Mouse (Mus musculus) erythroblast, embryonic 14.5 days (primary cell): ENCODE data around the gene Pkd1l3. TPM values are rescaled to one million over a fixed set of nuclear protein-coding genes. Genes with fewer than 3 reads are reported as not detected.

Source experiments
- H3K27me3 ChIP-seq: 2 replicates; pipeline ENCODE4 v1.6.1; 2012; ENCODE audit warnings: inconsistent platforms; ENCODE audit not compliant: control insufficient read depth
- H3K36me3 ChIP-seq: 2 replicates; pipeline ENCODE4 v1.6.1; 2012; ENCODE audit warnings: mild to moderate bottlenecking, inconsistent platforms; ENCODE audit not compliant: control insufficient read depth
- H3K4me1 ChIP-seq: 2 replicates; pipeline ENCODE4 v1.6.1; 2012; ENCODE audit warnings: inconsistent platforms; ENCODE audit not compliant: control insufficient read depth
- H3K4me3 ChIP-seq: replicated peaks from 2 replicates; pipeline ENCODE3; 2012; ENCODE audit warnings: moderate library complexity, mild to moderate bottlenecking, inconsistent platforms
- H3K9me3 ChIP-seq: 2 replicates; pipeline ENCODE4 v1.6.1; 2012; ENCODE audit warnings: low read length, inconsistent platforms, mixed read lengths; ENCODE audit not compliant: control insufficient read depth
- GATA1 ChIP-seq: IDR thresholded peaks from 2 replicates; pipeline ENCODE4 v1.6.1; 2012; ENCODE audit warnings: low read length, inconsistent platforms, mixed read lengths
- TAL1 ChIP-seq: IDR thresholded peaks from 3 replicates; pipeline ENCODE4 v1.6.1; 2012; ENCODE audit warnings: low read length, inconsistent platforms, mixed read lengths
- polyA plus RNA-seq: library from polyadenylated mRNA; stranded (reverse); fragments of >175 nt; gene quantifications from 2 replicates; pipeline ENCODE4 v1.2.3, GENCODE M21; 2012

Gene Pkd1l3
- polyA plus RNA-seq, 1 experiment = 0.01 TPM

DNA sequence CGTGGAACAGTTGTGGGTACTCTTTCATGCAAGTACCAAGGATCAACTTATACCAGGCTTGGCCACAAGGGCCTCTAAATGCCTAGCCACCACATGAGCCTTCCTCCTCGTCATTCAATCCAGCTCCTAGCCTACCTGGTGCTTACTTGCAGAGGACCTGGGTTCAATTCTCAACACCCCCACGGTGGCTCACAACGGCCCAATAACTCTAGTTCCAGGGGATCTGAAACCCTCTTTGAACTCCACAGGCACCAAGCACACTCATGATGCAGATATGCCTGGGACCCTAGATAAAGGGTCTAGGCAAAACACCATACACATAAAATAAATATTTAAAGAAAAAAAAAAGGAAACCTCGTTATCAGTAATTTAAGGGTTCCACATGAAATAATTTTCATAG lies 77.5 kb downstream of the Pkd1l3 start:
- TF ChIP-seq TAL1 (no peak), GATA1 (no peak)
- Histone ChIP-seq H3K9me3 (no peaks in the 10 kb centered on the region), H3K36me3 (peaks cover 15% of the 10 kb centered on the region), H3K4me1 (peaks cover 36% of the 10 kb centered on the region), H3K4me3 (peak overlapping the region; percentile 70), H3K27me3 (no peaks in the 10 kb centered on the region)

DNA sequence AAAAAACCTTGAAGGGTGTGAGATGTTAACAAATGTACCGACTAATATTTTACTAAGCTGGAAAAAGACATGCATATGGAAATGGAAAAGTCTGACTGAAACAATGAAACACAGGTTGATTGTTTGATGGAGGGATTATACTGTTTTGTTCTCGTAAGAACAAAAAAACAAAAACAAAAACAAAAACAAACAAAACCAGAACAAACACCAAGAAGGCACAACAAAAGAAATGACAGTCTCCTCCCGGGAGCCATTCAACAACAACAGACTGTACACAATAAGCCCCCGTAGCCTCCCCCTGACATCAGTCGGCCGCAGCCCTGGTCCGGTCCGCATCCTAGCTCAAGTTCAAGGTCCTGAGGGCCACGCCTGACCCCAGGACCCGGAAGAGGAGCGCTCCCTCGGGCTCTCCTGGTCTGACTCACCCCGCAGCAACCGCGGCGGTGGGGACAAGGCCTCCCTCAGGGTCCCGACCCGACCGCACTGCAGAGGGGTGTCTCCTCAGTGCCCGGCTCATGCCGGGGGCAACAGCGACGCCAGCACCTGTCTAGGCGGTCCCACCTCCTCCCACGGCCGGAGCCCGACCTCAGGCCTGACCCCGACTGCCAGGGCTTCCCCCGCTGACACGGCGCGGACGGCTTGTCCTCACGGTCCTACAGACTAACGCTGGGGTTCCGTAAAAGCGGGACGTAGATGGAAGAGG lies 78.3 kb downstream of the Pkd1l3 start:
- TF ChIP-seq TAL1 (no peak), GATA1 (no peak)
- peaks cover 14% of the 10 kb centered on the region for H3K36me3 ChIP-seq
- H3K9me3 ChIP-seq = no peaks in the 10 kb centered on the region

GRCm38 (mm10) chr8:109693146-109693900 lies 79.0 kb downstream of the Pkd1l3 start, which contains the start of gene Ist1:
Gene Ist1, minus strand, starts transcription at chr8:109693260.
- no peak for TF ChIP-seq GATA1
- TF ChIP-seq TAL1 = no peak
- Histone ChIP-seq H3K27me3 (no peaks in the 10 kb centered on the region), H3K4me3 (peak within 1 kb of the TSS; percentile 70), H3K36me3 (peaks cover 11% of the 10 kb centered on the region), H3K9me3 (no peaks in the 10 kb centered on the region), H3K4me1 (peaks cover 32% of the 10 kb centered on the region)

More for the DNA sequence above, 78.3 kb downstream of the Pkd1l3 start:
- Histone ChIP-seq H3K27me3 (no peaks in the 10 kb centered on the region), H3K4me1 (peaks cover 35% of the 10 kb centered on the region), H3K4me3 (peak overlapping the region; percentile 70)

DNA sequence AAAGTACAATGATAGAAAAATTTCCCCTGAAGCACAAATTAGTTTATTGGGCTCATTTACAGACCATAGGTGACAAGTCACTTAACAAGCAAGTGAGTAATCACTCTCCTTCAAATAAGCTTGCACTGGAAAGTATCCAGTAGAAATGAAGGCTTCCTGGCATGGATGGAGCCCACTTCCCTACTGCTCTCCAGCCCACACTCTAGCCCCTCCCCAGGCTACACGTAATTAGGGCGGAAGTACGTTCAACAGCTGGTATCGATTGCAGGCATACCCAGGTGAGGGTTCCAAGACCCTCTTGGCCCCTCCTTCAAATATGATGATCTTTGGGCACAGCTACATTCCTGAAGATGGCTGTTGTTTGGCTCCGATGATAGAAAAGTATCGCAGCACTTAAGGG lies 79.8 kb downstream of the Pkd1l3 start:
- peak overlapping the region; percentile 70 for H3K4me3 ChIP-seq
- peaks cover under 1% of the 10 kb centered on the region; the same call in 1 of the 2 replicates for H3K27me3 ChIP-seq
- H3K4me1 ChIP-seq = peaks cover 32% of the 10 kb centered on the region
- H3K9me3 ChIP-seq = no peaks in the 10 kb centered on the region
- TF ChIP-seq GATA1 = no peak
- no peak for TF ChIP-seq TAL1
- peaks cover 9% of the 10 kb centered on the region for H3K36me3 ChIP-seq

DNA sequence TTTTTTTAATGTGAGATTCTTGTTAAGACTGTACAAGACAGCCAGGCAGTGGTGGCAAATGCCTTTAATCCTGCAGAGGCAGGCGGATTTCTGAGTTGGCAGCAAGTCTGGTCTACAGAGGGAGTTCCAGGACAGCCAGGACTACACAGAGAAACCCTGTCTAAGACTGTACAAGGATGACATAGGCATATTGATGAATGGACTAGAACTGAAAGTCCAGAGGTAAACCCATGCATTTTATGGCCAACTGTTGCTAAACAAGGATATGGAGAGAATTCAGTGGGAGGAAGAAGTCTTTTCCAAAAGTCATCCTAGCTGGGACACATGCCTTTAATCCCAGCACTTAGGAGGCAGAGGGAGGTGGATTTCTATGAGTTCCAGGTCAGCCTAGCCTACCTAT lies 83.4 kb downstream of the Pkd1l3 start:
- peaks cover 24% of the 10 kb centered on the region for H3K27me3 ChIP-seq
- H3K4me1 ChIP-seq = peaks cover 11% of the 10 kb centered on the region
- H3K9me3 ChIP-seq = no peaks in the 10 kb centered on the region
- no peak overlapping the region for H3K4me3 ChIP-seq
- no peak for TF ChIP-seq GATA1
- no peaks in the 10 kb centered on the region for H3K36me3 ChIP-seq

DNA sequence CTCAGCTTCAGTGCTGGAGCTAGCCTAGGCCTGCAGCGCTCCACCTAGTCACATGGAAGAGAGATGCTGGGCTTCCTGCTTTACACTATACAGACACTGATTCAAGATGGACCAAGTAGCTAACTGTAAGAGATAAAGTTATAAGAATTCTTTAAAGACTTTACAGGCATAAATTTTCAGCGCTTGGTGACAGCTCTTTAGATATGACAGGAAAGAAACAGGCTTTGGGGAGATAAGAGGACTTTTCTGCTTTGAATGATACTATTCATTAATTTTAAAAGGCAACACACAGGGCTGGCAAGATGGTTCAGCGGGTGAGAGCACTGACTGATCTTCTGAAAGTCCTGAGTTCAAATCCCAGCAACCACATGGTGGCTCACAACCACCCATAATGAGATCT lies 84.2 kb downstream of the Pkd1l3 start:
- TF ChIP-seq GATA1 (no peak), TAL1 (no peak)
- Histone ChIP-seq H3K9me3 (no peaks in the 10 kb centered on the region), H3K4me3 (no peak overlapping the region), H3K27me3 (peaks cover 32% of the 10 kb centered on the region), H3K36me3 (no peaks in the 10 kb centered on the region), H3K4me1 (peaks cover 9% of the 10 kb centered on the region)

- H3K9me3 ChIP-seq = no peaks in the 10 kb centered on the region
- H3K36me3 ChIP-seq = peaks cover 23% of the 10 kb centered on the region
- peaks cover 34% of the 10 kb centered on the region for H3K4me1 ChIP-seq
- H3K27me3 ChIP-seq = peaks cover 41% of the 10 kb centered on the region
- TF ChIP-seq GATA1 (no peak), TAL1 (no peak)
- H3K4me3 ChIP-seq = peak overlapping the region; percentile 86
These were observed 90.4 kb downstream of the Pkd1l3 start for GRCm38 (mm10) chr8:109704565-109705319.

DNA sequence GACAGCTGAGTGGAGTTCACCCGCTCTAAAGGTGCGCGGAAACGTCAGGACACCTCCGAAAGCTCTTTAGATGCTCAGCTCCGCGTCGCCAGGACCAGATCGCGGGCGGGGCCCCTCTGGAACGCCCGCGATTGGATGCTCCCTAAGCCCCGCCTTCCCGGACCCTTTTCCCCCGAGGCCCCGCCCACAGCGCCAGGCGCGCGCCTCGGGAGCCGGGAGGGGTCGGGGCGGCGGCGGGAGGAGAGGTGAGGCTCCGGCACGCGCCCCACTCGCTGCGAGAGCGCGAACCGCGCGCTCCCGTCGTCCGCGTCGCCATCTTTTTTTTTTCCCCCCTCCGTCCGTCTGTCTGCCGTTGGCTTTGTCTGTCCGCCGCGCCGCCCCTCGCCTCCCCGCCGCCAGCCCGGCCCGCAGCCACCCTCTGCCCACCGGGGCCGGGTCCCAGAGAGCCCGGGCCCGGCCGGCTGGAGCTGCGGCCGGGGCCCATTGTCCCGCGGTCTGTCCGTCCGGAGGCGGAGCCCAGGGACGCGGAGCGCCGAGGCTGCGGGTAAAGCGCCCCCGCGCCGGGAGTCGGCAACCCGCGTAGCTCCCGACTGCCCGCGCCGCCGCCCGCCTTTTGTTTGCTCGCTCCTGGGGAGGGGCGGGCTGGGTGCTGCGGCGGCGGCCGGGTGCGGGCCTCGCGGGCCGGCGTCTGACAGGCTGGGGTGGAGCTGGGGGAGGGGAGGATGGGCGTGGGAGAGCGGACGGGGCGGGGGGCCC lies 91.2 kb downstream of the Pkd1l3 start, which contains the start of gene Zfp821:
Gene Zfp821, plus strand, starts transcription at position 227 of the 756 bp plus-strand sequence.
- no peaks in the 10 kb centered on the region for H3K9me3 ChIP-seq
- H3K27me3 ChIP-seq = peaks cover 40% of the 10 kb centered on the region
- peak within 1 kb of the TSS; percentile 86 for H3K4me3 ChIP-seq
- H3K36me3 ChIP-seq = peaks cover 31% of the 10 kb centered on the region
- peaks cover 34% of the 10 kb centered on the region for H3K4me1 ChIP-seq
- TF ChIP-seq GATA1 = no peak
- TF ChIP-seq TAL1 = no peak
